15 mouse cellular contexts compared by ENCODE assay signal in genomic region chr10:30730791-30731190, GRCm38 (mm10).
"Had no signal": no experiment of that assay in that cellular context is flagged by ENCODE, and none has a peak within 500 bp of the region (broad histone marks: within the 10 kb centered on the region; RNA-seq: fewer than 3 reads in every experiment).

No protein-coding gene starts in this region.

- H3K9ac ChIP-seq: liver, embryonic 15.5 days; lung, embryonic 14.5 days; midbrain, embryonic 15.5 days; neural tube, embryonic 12.5 days had no signal

- H3K27ac ChIP-seq: kidney, postnatal 0 days; layer of hippocampus, adult 2 months; limb, embryonic 10.5 days; midbrain, embryonic 15.5 days; neural tube, embryonic 12.5 days had no signal

- H3K4me2 ChIP-seq: liver, embryonic 15.5 days; lung, embryonic 14.5 days; midbrain, embryonic 11.5 days; midbrain, embryonic 15.5 days; neural tube, embryonic 12.5 days had no signal

- H3K4me1 ChIP-seq: midbrain, embryonic 15.5 days; neural tube, embryonic 12.5 days had no signal

- ATAC-seq: midbrain, embryonic 15.5 days had no signal

- H3K4me3 ChIP-seq: layer of hippocampus, adult 2 months; limb, embryonic 10.5 days; liver, embryonic 15.5 days; midbrain, embryonic 15.5 days; neural tube, embryonic 12.5 days had no signal

- DNase-seq: kidney, adult 11 months; kidney, adult 9 months; kidney, postnatal 4 days; retina, postnatal 1 day; right cerebral cortex, postnatal 4 days; spleen, adult 18-20 months; thymus, postnatal 36 days had no signal

- H3K36me3 ChIP-seq: limb, embryonic 10.5 days; liver, embryonic 15.5 days; midbrain, embryonic 15.5 days; neural tube, embryonic 12.5 days had no signal

- H3K27me3 ChIP-seq: liver, embryonic 15.5 days; midbrain, embryonic 15.5 days; neural tube, embryonic 12.5 days had no signal

- H3K9me3 ChIP-seq: limb, embryonic 10.5 days; liver, embryonic 15.5 days; midbrain, embryonic 15.5 days; neural tube, embryonic 12.5 days had no signal
